Mouse (Mus musculus): ENCODE measurements around the gene Slc12a7.

GRCm38 (mm10) chr13:73727621-73728025 lies 5.3 kb upstream of the Slc12a7 start:
- no peak for TF ChIP-seq POLR2A (IDR thresholded peaks at IDR 0.05; ENCODE audit: control insufficient read depth, extremely low read depth, insufficient read depth, low read length, poor library complexity)
- no peak for TF ChIP-seq CTCF (IDR thresholded peaks at IDR 0.05; ENCODE audit: borderline replicate concordance, control insufficient read depth, extremely low read depth, insufficient read depth, low read length, poor library complexity)

Data from thymus, adult 2 months (tissue).